Mouse (Mus musculus): Measurements from ENCODE around the gene Oip5. TPM values are rescaled to one million over a fixed set of nuclear protein-coding genes. Genes with fewer than 3 reads are reported as not detected.

The Oip5 gene
- polyA plus RNA-seq, 1 experiment from 2014 or later: 17.0 TPM

- ATAC-seq (replicated peaks; ENCODE audit: insufficient number of reproducible peaks, insufficient read depth, low FRiP score, low read depth): no peak
- H3K4me2 ChIP-seq: no peak overlapping the region
- H3K27me3 ChIP-seq: no peaks in the 10 kb centered on the region
- no peaks in the 10 kb centered on the region for H3K4me1 ChIP-seq (replicated peaks)
- H3K9me3 ChIP-seq (replicated peaks): no peaks in the 10 kb centered on the region
- H3K9ac ChIP-seq: no peak overlapping the region
- 81% methylated on average over 8 of the region's 8 CpGs for WGBS
- no peak overlapping the region for H3K4me3 ChIP-seq
- H3K27ac ChIP-seq: no peak overlapping the region
- H3K36me3 ChIP-seq: no peaks in the 10 kb centered on the region
These were observed 34.0 kb downstream of the Oip5 start for GRCm38 (mm10) chr2:119584282-119584681.

GRCm38 (mm10) chr2:119583439-119583838 lies 34.8 kb downstream of the Oip5 start:
- 35% methylated on average over 2 of the region's 2 CpGs for WGBS
- ATAC-seq (replicated peaks; ENCODE audit: insufficient number of reproducible peaks, insufficient read depth, low FRiP score, low read depth): no peak
- Histone ChIP-seq H3K36me3 (no peaks in the 10 kb centered on the region), H3K4me2 (no peak overlapping the region), H3K4me1 (replicated peaks) (no peaks in the 10 kb centered on the region), H3K27ac (no peak overlapping the region), H3K4me3 (no peak overlapping the region), H3K9ac (no peak overlapping the region), H3K27me3 (no peaks in the 10 kb centered on the region), H3K9me3 (replicated peaks) (no peaks in the 10 kb centered on the region)

DNA sequence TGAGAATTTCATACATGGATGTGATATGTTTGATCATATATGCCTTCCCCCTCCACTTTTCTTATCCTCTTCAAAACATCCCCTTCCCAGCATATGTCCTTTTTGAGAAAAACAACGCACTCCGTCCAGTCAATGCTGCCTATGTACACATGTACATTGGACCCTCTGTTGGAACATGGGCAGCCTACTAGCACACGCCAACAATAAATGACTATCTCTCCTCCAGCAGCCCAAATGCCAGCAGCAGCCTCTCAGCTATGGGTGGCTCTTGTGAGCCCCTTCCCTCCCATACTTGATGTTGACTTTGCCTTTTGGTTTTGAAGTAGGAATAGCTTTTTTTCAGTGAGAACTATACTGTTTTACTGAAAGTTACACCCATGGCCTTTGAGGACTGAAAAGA lies 36.7 kb downstream of the Oip5 start:
- Histone ChIP-seq H3K36me3 (no peaks in the 10 kb centered on the region), H3K4me3 (no peak overlapping the region), H3K9ac (no peak overlapping the region), H3K4me1 (replicated peaks) (no peaks in the 10 kb centered on the region), H3K27ac (no peak overlapping the region), H3K27me3 (no peaks in the 10 kb centered on the region), H3K9me3 (replicated peaks) (no peaks in the 10 kb centered on the region), H3K4me2 (no peak overlapping the region)
- 92% methylated on average over 3 of the region's 3 CpGs for WGBS
- no peak for ATAC-seq (replicated peaks; ENCODE audit: insufficient number of reproducible peaks, insufficient read depth, low FRiP score, low read depth)

DNA sequence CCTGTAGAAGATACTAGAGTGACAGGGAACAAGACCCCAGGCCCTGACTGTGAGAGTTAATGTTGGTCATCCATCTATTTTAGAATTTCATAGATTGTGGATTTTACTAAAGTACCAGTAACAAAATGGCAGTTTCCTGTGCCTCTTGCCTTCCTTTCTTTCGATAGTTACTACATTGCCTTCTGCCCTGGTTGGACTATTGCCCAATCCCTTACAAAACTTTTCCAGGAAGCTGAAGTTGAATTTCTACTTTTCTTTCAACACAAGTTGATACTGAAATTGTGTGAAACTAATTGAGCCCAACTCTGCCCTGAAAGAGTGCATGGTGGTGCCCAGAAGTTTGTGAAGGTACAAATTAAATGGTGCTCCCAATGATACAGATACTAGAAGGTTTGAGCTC lies 45.8 kb downstream of the Oip5 start:
- no peak overlapping the region for H3K9ac ChIP-seq
- ATAC-seq (replicated peaks; ENCODE audit: insufficient number of reproducible peaks, insufficient read depth, low FRiP score, low read depth): no peak
- H3K4me2 ChIP-seq: no peak overlapping the region
- no peak overlapping the region for H3K27ac ChIP-seq
- no peak overlapping the region for H3K4me3 ChIP-seq
- H3K36me3 ChIP-seq: peaks cover 5% of the 10 kb centered on the region; the same call in 1 of the 2 replicates
- WGBS: 78% methylated on average over 1 of the region's 1 CpGs
- no peaks in the 10 kb centered on the region for H3K27me3 ChIP-seq
- H3K4me1 ChIP-seq (replicated peaks): no peaks in the 10 kb centered on the region
- H3K9me3 ChIP-seq (replicated peaks): no peaks in the 10 kb centered on the region

DNA sequence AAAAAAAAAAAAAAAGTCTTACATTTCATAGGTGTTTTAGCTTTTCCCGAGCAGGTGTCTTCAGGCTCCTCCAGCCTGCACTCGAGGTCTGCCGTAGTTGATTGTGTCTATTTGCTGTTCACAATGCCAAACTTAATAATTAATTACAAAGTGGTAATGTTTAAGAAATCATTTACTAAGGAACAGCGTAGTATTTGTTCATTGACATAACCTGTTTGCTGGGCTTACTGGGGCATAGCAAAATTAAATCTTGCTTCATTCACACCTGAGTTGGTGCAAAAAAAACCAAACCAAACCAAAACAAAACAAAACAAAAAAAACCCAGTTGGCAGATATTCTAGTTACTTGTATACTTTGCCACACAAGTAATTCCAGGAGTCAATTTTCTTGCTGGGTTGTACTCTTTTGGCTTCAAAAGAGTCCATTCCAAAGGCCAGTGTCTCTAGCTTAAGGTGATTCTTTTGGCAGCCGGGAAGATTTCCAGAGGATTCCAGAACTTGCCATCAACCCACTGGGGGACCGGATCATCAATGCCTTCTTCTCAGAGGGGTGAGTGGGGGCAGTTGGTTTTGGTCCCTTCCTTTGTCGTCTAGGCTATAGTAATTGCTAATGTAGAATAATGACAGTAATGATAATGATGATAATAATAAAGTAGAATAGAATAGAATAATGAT lies 52.0 kb downstream of the Oip5 start:
- Histone ChIP-seq H3K9ac (no peak overlapping the region), H3K36me3 (peaks cover 14% of the 10 kb centered on the region; the same call in 1 of the 2 replicates), H3K27ac (no peak overlapping the region), H3K27me3 (no peaks in the 10 kb centered on the region), H3K4me3 (no peak overlapping the region), H3K4me1 (replicated peaks) (no peaks in the 10 kb centered on the region), H3K4me2 (no peak overlapping the region), H3K9me3 (replicated peaks) (no peaks in the 10 kb centered on the region)
- no peak for ATAC-seq (replicated peaks; ENCODE audit: insufficient number of reproducible peaks, insufficient read depth, low FRiP score, low read depth)
- 84% methylated on average over 7 of the region's 7 CpGs for WGBS

GRCm38 (mm10) chr2:119565284-119565683 lies 53.0 kb downstream of the Oip5 start:
- Histone ChIP-seq H3K4me1 (replicated peaks) (no peaks in the 10 kb centered on the region), H3K9me3 (replicated peaks) (no peaks in the 10 kb centered on the region), H3K4me3 (no peak overlapping the region), H3K4me2 (no peak overlapping the region), H3K9ac (no peak overlapping the region), H3K27me3 (no peaks in the 10 kb centered on the region), H3K27ac (no peak overlapping the region), H3K36me3 (peaks cover 14% of the 10 kb centered on the region; the same call in 1 of the 2 replicates)
- 84% methylated on average over 4 of the region's 4 CpGs for WGBS
- no peak for ATAC-seq (replicated peaks; ENCODE audit: insufficient number of reproducible peaks, insufficient read depth, low FRiP score, low read depth)

DNA sequence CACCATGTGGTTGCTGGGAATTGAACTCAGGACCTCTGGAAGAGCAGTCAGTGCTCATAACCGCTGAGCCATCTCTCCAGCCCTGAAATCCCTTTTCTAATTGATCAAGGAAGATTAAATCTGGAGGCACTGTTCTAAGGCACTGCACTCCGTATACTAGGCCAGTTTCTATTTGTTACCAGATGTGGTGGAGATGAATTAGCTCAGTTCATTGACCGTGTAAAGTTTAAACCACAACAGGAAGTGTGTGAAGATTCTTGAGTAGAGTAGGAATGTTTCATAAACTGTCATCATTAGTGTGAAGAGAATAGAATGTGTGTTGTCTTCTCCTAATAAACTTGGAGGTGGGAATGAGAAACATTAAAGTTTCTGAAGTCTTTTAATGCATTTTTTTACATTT lies 56.5 kb downstream of the Oip5 start:
- Histone ChIP-seq H3K27me3 (no peaks in the 10 kb centered on the region), H3K4me2 (no peak overlapping the region), H3K9ac (no peak overlapping the region), H3K36me3 (peaks cover 14% of the 10 kb centered on the region; the same call in 1 of the 2 replicates), H3K4me1 (replicated peaks) (peaks cover 4% of the 10 kb centered on the region; the same call in 1 of the 2 replicates), H3K4me3 (no peak overlapping the region), H3K27ac (no peak overlapping the region), H3K9me3 (replicated peaks) (no peaks in the 10 kb centered on the region)
- WGBS: 83% methylated on average over 3 of the region's 3 CpGs
- no peak for ATAC-seq (replicated peaks; ENCODE audit: insufficient number of reproducible peaks, insufficient read depth, low FRiP score, low read depth)

Other genes with a start within 250 kb of the Oip5 start
- 2.5 and 2.7 TPM in 2 replicates for gene Ino80, start 140.8 kb downstream of the Oip5 start, polyA plus RNA-seq (2015; fragmentation: Nextera tagmentation; extraction: Ambion mirVana)
- 0.21 and 0.27 TPM in 2 replicates for gene Exd1, start 70.8 kb downstream of the Oip5 start, polyA plus RNA-seq (2015; fragmentation: Nextera tagmentation; extraction: Ambion mirVana)
- 47.2 and 50.3 TPM in 2 replicates for gene Chp1, start 70.8 kb downstream of the Oip5 start, polyA plus RNA-seq (2015; fragmentation: Nextera tagmentation; extraction: Ambion mirVana)
- 43.1 and 45.1 TPM in 2 replicates for gene Nusap1, start 171 bp downstream of the Oip5 start, polyA plus RNA-seq (2015; fragmentation: Nextera tagmentation; extraction: Ambion mirVana)
- 49.5 and 58.6 TPM in 2 replicates for gene Ndufaf1, start 44.4 kb upstream of the Oip5 start, polyA plus RNA-seq (2015; fragmentation: Nextera tagmentation; extraction: Ambion mirVana)
- gene Rtf1, start 56.6 kb upstream of the Oip5 start, polyA plus RNA-seq (2015; fragmentation: Nextera tagmentation; extraction: Ambion mirVana): 22.0 and 24.4 TPM in 2 replicates
- 2.0 and 2.4 TPM in 2 replicates for gene Itpka, start 123.9 kb upstream of the Oip5 start, polyA plus RNA-seq (2015; fragmentation: Nextera tagmentation; extraction: Ambion mirVana)
- 0.10 and 0.22 TPM in 2 replicates for gene Ltk, start 142.0 kb upstream of the Oip5 start, polyA plus RNA-seq (2015; fragmentation: Nextera tagmentation; extraction: Ambion mirVana)
- gene Rpap1, start 169.1 kb upstream of the Oip5 start, polyA plus RNA-seq (2015; fragmentation: Nextera tagmentation; extraction: Ambion mirVana): 15.4 and 20.6 TPM in 2 replicates
- gene Tyro3, start 179.3 kb upstream of the Oip5 start, polyA plus RNA-seq (2015; fragmentation: Nextera tagmentation; extraction: Ambion mirVana): 6.2 and 8.5 TPM in 2 replicates

Data from heart, embryonic 15.5 days (tissue).